20 mouse cellular contexts compared by ENCODE assay signal in the genomic region with DNA sequence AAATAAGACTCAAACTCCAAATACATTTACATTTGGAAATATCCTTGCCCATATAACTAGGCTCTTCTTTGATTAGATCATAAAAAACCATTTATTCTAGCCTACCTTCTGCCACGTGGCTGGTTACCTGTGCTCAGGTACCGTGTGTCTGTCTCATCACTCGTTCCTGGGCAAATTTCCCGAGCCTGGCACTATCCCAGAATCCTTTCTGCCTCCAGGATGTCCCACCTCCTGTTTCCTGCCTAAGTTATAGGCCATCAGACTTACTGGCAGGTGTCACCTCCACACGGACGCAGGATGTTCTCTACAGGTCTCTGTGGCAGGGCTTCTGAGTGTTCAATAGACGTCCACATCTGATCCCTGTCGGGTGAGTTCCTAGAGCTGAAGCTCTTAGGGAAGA. TPM values are rescaled to one million over a fixed set of nuclear protein-coding genes. Genes with fewer than 3 reads are reported as not detected.
"Had no signal": no experiment of that assay in that cellular context is flagged by ENCODE, and none has a peak within 500 bp of the region (broad histone marks: within the 10 kb centered on the region; RNA-seq: fewer than 3 reads in every experiment).

No protein-coding gene starts in this region.

- DNase-seq: gastrocnemius, adult 2 months; gastrocnemius, postnatal 10 days; gastrocnemius, postnatal 25 days; heart, adult 2 months; heart, postnatal 14 days; heart, postnatal 4 days; kidney, adult 8-10 months; kidney, postnatal 10 days; kidney, postnatal 25 days; kidney, postnatal 4 days; liver; liver, embryonic 13.5 days had no signal

RNA-seq across cellular contexts. Expression of gene Olfr1393, which starts 13.0 kb away (rescaled TPM):
- total RNA-seq: gastrocnemius, adult 2 months; granulocyte monocyte progenitor cell, adult 5-6 weeks; layer of hippocampus, adult 2 months; layer of hippocampus, postnatal 10 days; layer of hippocampus, postnatal 25 days had no signal

RNA-seq across cellular contexts. Expression of gene Olfr1392, which starts 20.0 kb away (rescaled TPM):
- total RNA-seq: gastrocnemius, adult 2 months; gastrocnemius, postnatal 10 days; gastrocnemius, postnatal 25 days; gastrocnemius, postnatal 4 days; granulocyte monocyte progenitor cell, adult 5-6 weeks; heart, adult 2 months; heart, postnatal 14 days; layer of hippocampus, adult 2 months; layer of hippocampus, postnatal 25 days; left cerebral cortex, adult 2 months; left cerebral cortex, postnatal 36 days had no signal

RNA-seq across cellular contexts. Expression of gene Olfr10, which starts 39.4 kb away (rescaled TPM):
- total RNA-seq: gastrocnemius, adult 2 months; gastrocnemius, postnatal 10 days; gastrocnemius, postnatal 25 days; gastrocnemius, postnatal 4 days; granulocyte monocyte progenitor cell, adult 5-6 weeks; heart, adult 2 months; heart, postnatal 14 days; heart, postnatal 4 days; layer of hippocampus, adult 2 months; layer of hippocampus, postnatal 25 days; left cerebral cortex, adult 2 months; left cerebral cortex, postnatal 14 days; left cerebral cortex, postnatal 36 days had no signal

RNA-seq across cellular contexts. Expression of gene Olfr1391, which starts 57.4 kb away (rescaled TPM):
- total RNA-seq: gastrocnemius, adult 2 months; gastrocnemius, postnatal 10 days; gastrocnemius, postnatal 25 days; gastrocnemius, postnatal 4 days; granulocyte monocyte progenitor cell, adult 5-6 weeks; heart, adult 2 months; heart, postnatal 14 days; heart, postnatal 4 days; layer of hippocampus, adult 2 months; layer of hippocampus, postnatal 10 days; layer of hippocampus, postnatal 25 days; left cerebral cortex, adult 2 months; left cerebral cortex, postnatal 14 days; left cerebral cortex, postnatal 36 days had no signal
